Mouse (Mus musculus) ES-Bruce4 (cell line): Measurements from ENCODE around the gene Adpgk.

Experiments
- CTCF ChIP-seq: IDR thresholded peaks from one replicate; pipeline ENCODE4 v1.8.1; 2011; ENCODE audit warnings: low read depth, low read length
- EP300 ChIP-seq: IDR thresholded peaks from 2 replicates; pipeline ENCODE4 v1.6.1; 2011; ENCODE audit warnings: low read depth, low read length; ENCODE audit not compliant: insufficient read depth

- no peak for TF ChIP-seq CTCF
- TF ChIP-seq EP300 = no peak
These were observed 19.6 kb upstream of the Adpgk start for GRCm38 (mm10) chr9:59271711-59272110.
